Mouse (Mus musculus) intestine, postnatal 0 days (tissue): ENCODE data around the gene Grin2b. TPM values are rescaled to one million over a fixed set of nuclear protein-coding genes. Genes with fewer than 3 reads are reported as not detected.

Experiments used
- ATAC-seq: fragments of 200-750 bp; cut with Nextera tagmentation; 2 replicates; pipeline ENCODE4 v1.8.0; 2017; ENCODE audit warnings: mild to moderate bottlenecking, moderate TSS enrichment, moderate library complexity
- H3K27ac ChIP-seq: fragments of 300-500 bp; sonication (generic); 2 replicates; pipeline ENCODE4 v1.5.1; 2014; ENCODE audit warnings: mild to moderate bottlenecking, low read depth, low read length, moderate library complexity
- H3K27me3 ChIP-seq: fragments of 300-500 bp; sonication (generic); replicated peaks from 2 replicates; pipeline ENCODE4 v1.6.1; 2014; ENCODE audit warnings: low read length, mixed read lengths; ENCODE audit not compliant: control insufficient read depth, insufficient read depth
- H3K36me3 ChIP-seq: fragments of 300-500 bp; sonication (generic); 2 replicates; pipeline ENCODE4 v1.6.1; 2014; ENCODE audit warnings: mild to moderate bottlenecking, moderate library complexity; ENCODE audit not compliant: control insufficient read depth, insufficient read depth
- H3K4me1 ChIP-seq: fragments of 300-500 bp; sonication (generic); replicated peaks from 2 replicates; pipeline ENCODE4 v1.6.1; 2014; ENCODE audit warnings: antibody characterized with exemption, low read length, mixed read lengths; ENCODE audit not compliant: control insufficient read depth, insufficient read depth
- H3K4me2 ChIP-seq: fragments of 300-500 bp; sonication (generic); replicated peaks from 2 replicates; pipeline ENCODE4 v1.6.1; 2014; ENCODE audit warnings: low read depth, mild to moderate bottlenecking, moderate library complexity
- H3K4me3 ChIP-seq: fragments of 300-500 bp; sonication (generic); 2 replicates; pipeline ENCODE4 v1.5.1; 2014; ENCODE audit warnings: low read depth, low read length
- H3K9ac ChIP-seq: fragments of 300-500 bp; sonication (generic); 2 replicates; pipeline ENCODE4 v1.6.1; 2014; ENCODE audit warnings: mild to moderate bottlenecking, low read depth, low read length
- H3K9me3 ChIP-seq: fragments of 300-500 bp; sonication (generic); 2 replicates; pipeline ENCODE4 v1.6.1; 2016; ENCODE audit warnings: mixed run types; ENCODE audit not compliant: control insufficient read depth
- CTCF ChIP-seq: sonication (generic); IDR thresholded peaks from 2 replicates; pipeline ENCODE4 v1.5.1; 2016; ENCODE audit warnings: low read depth, mild to moderate bottlenecking, control low read depth, antibody characterized with exemption, moderate library complexity
- WGBS: fragments of 180-500 bp; shearing (Covaris S2); extraction: QIAGEN DNeasy Blood & Tissue Kit; methylation state at CpG from one replicate; pipeline ENCODE4 v1.1.7; 2014; 5-methylcytosine and 5-hydroxymethylcytosine counted together
- microRNA-seq: library from miRNA; unstranded; fragments of <30 nt; microRNA quantifications from one replicate; pipeline ENCODE4, GENCODE M21; 2016
- polyA plus RNA-seq: library from polyadenylated mRNA; unstranded; fragments of >200 nt; fragmentation: Nextera tagmentation; extraction: Ambion mirVana; gene quantifications from 2 replicates; pipeline ENCODE4 v1.2.1, GENCODE M21; 2015

Gene Grin2b
- polyA plus RNA-seq, 1 experiment from 2014 or later = not detected

DNA sequence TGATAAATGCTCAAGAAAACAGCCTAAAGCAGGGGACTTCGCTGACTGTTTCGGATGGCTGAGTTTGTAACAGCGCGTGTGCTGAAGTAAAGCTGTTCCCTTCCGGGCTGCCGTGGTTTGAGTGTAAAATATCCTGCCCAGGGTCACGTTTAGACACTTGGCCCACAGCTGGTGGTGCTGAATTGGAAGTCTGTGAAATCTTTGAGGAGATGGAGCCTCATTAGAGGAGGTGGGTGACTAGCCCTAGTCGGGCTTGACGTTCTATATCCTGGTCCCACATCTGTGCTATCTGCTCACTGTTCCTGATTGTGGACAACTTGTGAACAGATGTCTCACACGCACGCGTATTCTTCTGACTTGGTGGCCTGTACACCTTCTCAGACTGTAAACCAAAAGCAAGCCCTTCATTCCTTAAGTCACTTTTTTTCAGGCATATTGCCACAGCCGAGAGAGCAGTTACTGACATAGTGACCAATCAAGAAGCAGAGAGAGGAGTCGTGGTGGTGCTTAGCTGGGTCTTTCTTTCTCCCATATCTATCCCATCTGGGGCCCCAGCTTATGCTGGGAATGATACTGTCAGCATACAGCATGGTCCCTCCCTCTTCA is 493.1 kb downstream of the Grin2b start:
- H3K36me3 ChIP-seq = no peaks in the 10 kb centered on the region
- H3K9ac ChIP-seq = no peak overlapping the region
- H3K27me3 ChIP-seq = no peaks in the 10 kb centered on the region
- no peak overlapping the region for H3K4me2 ChIP-seq
- H3K4me1 ChIP-seq = no peaks in the 10 kb centered on the region
- no peak overlapping the region for H3K27ac ChIP-seq
- H3K4me3 ChIP-seq = no peak overlapping the region
- no peak for ATAC-seq
- 76% methylated on average over 14 of the region's 14 CpGs for WGBS
- H3K9me3 ChIP-seq = no peaks in the 10 kb centered on the region
- no peak for TF ChIP-seq CTCF

DNA sequence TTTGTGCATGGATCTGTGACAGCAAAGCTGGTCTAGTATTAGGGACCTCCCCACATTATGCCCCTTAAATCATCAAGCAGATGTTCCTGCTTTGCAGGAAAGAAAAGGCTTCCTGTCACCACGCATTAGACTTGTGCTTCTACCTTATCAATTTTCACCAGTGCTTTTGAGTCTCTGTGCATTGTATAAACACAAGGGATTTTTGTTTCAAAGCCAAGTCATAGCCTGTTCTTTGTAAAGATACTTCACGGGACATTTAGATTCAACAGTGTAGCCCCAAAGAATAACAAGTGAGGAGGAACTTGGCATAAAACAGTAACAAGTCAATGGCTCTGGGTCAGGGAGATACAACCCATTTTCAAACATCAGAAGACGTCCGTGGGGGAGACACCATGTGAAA is 498.9 kb downstream of the Grin2b start:
- TF ChIP-seq CTCF = no peak
- Histone ChIP-seq H3K27me3 (no peaks in the 10 kb centered on the region), H3K4me3 (no peak overlapping the region), H3K9me3 (no peaks in the 10 kb centered on the region), H3K4me1 (no peaks in the 10 kb centered on the region), H3K36me3 (no peaks in the 10 kb centered on the region), H3K9ac (no peak overlapping the region), H3K4me2 (no peak overlapping the region), H3K27ac (no peak overlapping the region)
- ATAC-seq = no peak
- 50% methylated on average over 4 of the region's 4 CpGs for WGBS

DNA sequence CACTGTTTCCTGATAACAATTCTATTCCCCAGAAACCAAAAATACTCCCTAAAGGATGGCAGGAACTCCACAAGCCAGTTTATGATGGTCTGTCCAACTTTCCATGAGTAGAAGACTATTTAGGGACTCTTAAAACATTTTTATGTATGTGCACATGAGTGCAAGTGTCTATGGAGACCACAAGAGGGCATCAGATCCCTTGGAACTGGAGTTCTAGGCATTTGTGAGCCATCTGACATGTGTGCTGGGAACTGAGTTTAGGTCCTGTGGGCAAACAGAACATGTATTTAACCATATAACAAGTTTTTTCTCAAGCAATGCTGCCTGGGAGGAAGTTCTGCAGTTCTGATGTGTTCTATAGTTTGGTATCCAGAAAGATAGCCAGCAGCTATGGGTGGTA is 501.3 kb downstream of the Grin2b start:
- H3K9me3 ChIP-seq = no peaks in the 10 kb centered on the region
- no peak for ATAC-seq
- no peak overlapping the region for H3K27ac ChIP-seq
- no peak overlapping the region for H3K4me2 ChIP-seq
- no peak overlapping the region for H3K9ac ChIP-seq
- no peaks in the 10 kb centered on the region for H3K36me3 ChIP-seq
- no peak overlapping the region for H3K4me3 ChIP-seq
- H3K27me3 ChIP-seq = no peaks in the 10 kb centered on the region
- peak; percentile 19; the same call in 1 of the 2 replicates for TF ChIP-seq CTCF
- H3K4me1 ChIP-seq = no peaks in the 10 kb centered on the region

Small RNA genes lying within 50 kb of the gene (microRNA-seq; reads per million reads assigned to microRNA genes)
- gene Gm22892 = not detected

Other genes starting within 250 kb of the Grin2b start
- gene Gm8994, start 154.0 kb upstream of the Grin2b start, polyA plus RNA-seq = not detected in 2 replicates
- gene E330021D16Rik, start 242.1 kb upstream of the Grin2b start, polyA plus RNA-seq = not detected in 2 replicates